Mouse (Mus musculus): ENCODE results near the gene Atg9a. TPM values are rescaled to one million over a fixed set of nuclear protein-coding genes. Genes with fewer than 3 reads are reported as not detected.

Atg9a gene
- polyA plus RNA-seq (2012; rRNA removed) = 18.6 and 27.4 TPM in 2 replicates

GRCm38 (mm10) chr1:75191622-75192402 lies at the start of gene Atg9a, which contains the start of gene Ankzf1:
Atg9a (minus strand) TSS chr1:75192196.
Ankzf1 (plus strand) TSS chr1:75192151.

GRCm38 (mm10) chr1:75236117-75237050 lies 44.4 kb upstream of the Atg9a start, which contains the start of gene Dnajb2:
Dnajb2 (plus strand) TSS chr1:75236406.

DNA sequence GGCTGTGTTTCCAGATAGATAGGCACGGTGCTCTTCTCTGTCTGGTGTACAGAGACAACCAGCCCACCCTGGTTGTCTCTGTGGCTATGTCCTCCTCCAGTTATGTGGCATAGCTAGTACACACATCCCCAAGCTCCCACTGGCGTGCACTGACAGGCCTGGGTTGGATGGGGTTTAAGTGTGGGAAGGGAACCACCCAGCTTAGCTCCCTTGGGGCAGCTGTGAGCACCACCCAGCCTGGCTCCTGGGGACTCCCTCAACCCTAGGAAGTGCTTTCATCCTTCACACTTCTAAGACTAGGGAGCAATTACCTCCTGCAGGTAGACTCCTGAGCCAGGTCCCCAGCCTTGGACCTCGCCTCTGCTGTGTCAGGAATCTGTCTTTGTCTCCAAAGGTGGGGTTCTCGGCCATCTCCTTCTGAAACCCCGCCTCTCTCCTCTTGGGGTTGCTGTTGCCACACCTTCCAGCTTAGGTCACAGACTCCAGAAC lies 39.7 kb upstream of the Atg9a start, which contains the start of gene A630095N17Rik:
TSS of gene A630095N17Rik (minus strand) at position 439 of the 489 bp plus-strand sequence.

DNA sequence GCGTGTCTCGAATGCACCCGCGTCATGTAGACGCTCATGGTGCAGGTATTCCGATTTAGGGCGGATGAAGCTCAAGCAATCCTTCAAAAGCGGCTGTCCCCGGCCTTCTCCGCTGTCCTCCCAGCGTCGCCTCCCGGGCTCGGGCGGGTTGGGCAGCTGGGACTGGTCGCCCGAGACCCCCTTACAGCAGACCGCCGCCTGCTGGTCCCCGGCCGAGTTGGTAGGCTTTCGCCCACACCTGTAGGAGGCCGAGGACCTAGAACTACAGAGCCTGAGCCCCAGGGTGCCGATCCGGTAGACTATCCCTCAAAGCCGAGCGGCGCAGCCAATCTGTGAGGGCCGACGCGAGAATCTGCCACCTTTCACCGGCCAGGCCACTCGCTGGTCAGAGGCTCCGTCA lies 27.5 kb upstream of the Atg9a start, which contains the start of gene Tuba4a:
TSS of gene Tuba4a (minus strand) at position 335 of the 400 bp plus-strand sequence.

DNA sequence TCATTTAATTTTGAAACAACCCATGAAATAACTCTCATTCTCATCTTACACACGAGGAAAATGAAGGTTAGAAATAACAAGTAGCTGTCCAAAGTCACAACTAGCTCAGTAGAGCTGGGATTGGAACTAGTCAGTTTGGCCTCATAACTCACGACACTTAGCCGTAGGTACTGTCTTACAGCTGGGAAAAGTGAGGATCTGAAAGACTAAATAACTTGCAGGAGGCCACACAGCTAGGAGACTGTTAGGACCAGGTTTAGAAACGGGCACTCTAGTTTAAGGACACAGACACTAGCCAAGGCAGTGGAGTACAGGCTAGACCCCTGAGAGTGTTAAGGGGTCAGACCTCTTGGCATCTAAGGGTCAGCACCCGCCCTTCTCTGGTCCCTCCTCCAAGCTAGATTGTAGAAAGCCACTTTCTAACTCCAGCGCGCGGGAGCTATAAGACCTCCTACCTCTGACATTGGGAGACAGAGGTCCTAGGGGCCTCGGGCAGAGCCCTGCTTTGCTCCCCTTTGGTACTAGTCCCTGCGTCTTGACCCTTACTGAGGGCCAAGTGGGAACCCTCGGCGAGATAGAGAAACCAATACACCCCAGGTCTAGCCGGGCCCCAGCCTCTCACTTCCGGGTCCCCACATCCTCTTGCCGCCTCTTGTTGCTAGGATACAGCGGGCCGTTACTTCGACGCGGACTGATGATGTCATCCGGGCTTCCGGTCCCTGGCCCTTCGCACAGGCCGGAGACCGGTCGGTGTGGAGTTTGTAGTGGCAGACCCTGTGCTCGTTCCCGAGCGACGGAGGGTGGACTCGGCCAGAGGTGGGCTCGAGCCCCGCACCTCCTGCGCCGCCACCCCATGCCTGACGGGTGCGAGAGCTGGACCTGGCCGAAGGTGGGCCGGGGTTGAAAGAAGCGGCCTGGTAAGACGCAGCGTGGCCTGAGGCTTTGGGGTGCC lies 18.4 kb upstream of the Atg9a start, which contains the start of the genes Glb1l and Stk16:
TSS of gene Glb1l (minus strand) at position 678 of the 952 bp plus-strand sequence.
TSS of gene Stk16 (plus strand) at position 703 of the 952 bp plus-strand sequence.

DNA sequence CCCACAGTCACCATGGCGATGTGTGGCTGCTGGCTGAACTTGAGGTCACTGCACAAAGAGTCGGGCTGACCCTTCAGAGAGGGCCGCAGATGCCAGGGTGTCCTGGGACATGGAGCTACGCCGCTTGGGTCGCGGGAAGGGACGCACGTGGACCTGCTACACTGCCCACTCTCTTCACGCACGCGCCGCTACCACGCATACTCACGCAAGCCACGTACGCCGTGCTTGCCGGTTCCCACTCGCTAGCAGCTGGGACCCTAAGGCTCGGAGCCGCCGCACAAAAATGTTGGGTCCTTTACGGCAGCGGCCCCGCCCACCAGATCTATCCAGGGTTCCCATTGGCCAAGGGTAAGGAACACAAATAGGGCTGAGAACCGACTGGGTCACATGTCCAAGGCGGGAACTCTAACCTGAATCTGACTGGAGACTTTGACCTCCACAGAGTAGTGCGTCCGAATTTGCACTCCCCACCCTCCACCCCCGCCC lies 11.8 kb downstream of the Atg9a start, which contains the start of gene Abcb6:
TSS of gene Abcb6 (minus strand) at position 288 of the 486 bp plus-strand sequence.

GRCm38 (mm10) chr1:75168472-75169464 lies 23.2 kb downstream of the Atg9a start, which contains the start of gene Zfand2b:
Zfand2b (plus strand) TSS chr1:75168646.

GRCm38 (mm10) chr1:75142301-75143261 lies 49.4 kb downstream of the Atg9a start, which contains the start of the genes Cnppd1 and Retreg2:
Cnppd1 (minus strand) TSS chr1:75142711.
Retreg2 (plus strand) TSS chr1:75142778.

GRCm38 (mm10) chr1:75133421-75134207 lies 58.4 kb downstream of the Atg9a start, which contains the start of gene Slc23a3:
Slc23a3 (minus strand) TSS chr1:75133890.

Other genes starting within 250 kb of the Atg9a start
- 0.75 and 1.1 TPM in 2 replicates for gene Ihh, start 240.5 kb downstream of the Atg9a start, polyA plus RNA-seq (2012; rRNA removed)
- 4.5 and 5.2 TPM in 2 replicates for gene Nhej1, start 67.0 kb downstream of the Atg9a start, polyA plus RNA-seq (2012; rRNA removed)
- 0.10 TPM in 2 replicates for gene Slc23a3, start 58.3 kb downstream of the Atg9a start, polyA plus RNA-seq (2012; rRNA removed)
- 50.0 and 55.5 TPM in 2 replicates for gene Cnppd1, start 49.5 kb downstream of the Atg9a start, polyA plus RNA-seq (2012; rRNA removed)
- gene Retreg2, start 49.4 kb downstream of the Atg9a start, polyA plus RNA-seq (2012; rRNA removed) = 57.7 and 66.7 TPM in 2 replicates
- gene Zfand2b, start 23.6 kb downstream of the Atg9a start, polyA plus RNA-seq (2012; rRNA removed) = 29.5 and 43.8 TPM in 2 replicates
- gene Abcb6, start 11.8 kb downstream of the Atg9a start, polyA plus RNA-seq (2012; rRNA removed) = 23.4 and 24.9 TPM in 2 replicates
- gene Ankzf1, start within 50 bp of the Atg9a start, polyA plus RNA-seq (2012; rRNA removed) = 24.4 and 26.5 TPM in 2 replicates
- 16.4 and 29.6 TPM in 2 replicates for gene Glb1l, start 18.6 kb upstream of the Atg9a start, polyA plus RNA-seq (2012; rRNA removed)
- gene Stk16, start 18.6 kb upstream of the Atg9a start, polyA plus RNA-seq (2012; rRNA removed) = 197 and 230 TPM in 2 replicates
- 12.2 and 15.6 TPM in 2 replicates for gene Tuba4a, start 27.7 kb upstream of the Atg9a start, polyA plus RNA-seq (2012; rRNA removed)
- gene A630095N17Rik, start 39.9 kb upstream of the Atg9a start, polyA plus RNA-seq (2012; rRNA removed) = not detected in 2 replicates
- 32.0 and 36.4 TPM in 2 replicates for gene Dnajb2, start 44.2 kb upstream of the Atg9a start, polyA plus RNA-seq (2012; rRNA removed)
- gene Ptprn, start 72.3 kb upstream of the Atg9a start, polyA plus RNA-seq (2012; rRNA removed) = 11.9 and 13.4 TPM in 2 replicates
- gene Resp18, start 86.2 kb upstream of the Atg9a start, polyA plus RNA-seq (2012; rRNA removed) = 9.7 and 17.3 TPM in 2 replicates
- 102 and 138 TPM in 2 replicates for gene Dnpep, start 125.8 kb upstream of the Atg9a start, polyA plus RNA-seq (2012; rRNA removed)
- 5.1 and 15.4 TPM in 2 replicates for gene Des, start 168.1 kb upstream of the Atg9a start, polyA plus RNA-seq (2012; rRNA removed)
- 40.6 and 51.1 TPM in 2 replicates for gene Speg, start 183.1 kb upstream of the Atg9a start, polyA plus RNA-seq (2012; rRNA removed)
- gene Gmppa, start 243.7 kb upstream of the Atg9a start, polyA plus RNA-seq (2012; rRNA removed) = 50.2 and 71.7 TPM in 2 replicates